Mouse (Mus musculus) left cerebral cortex, postnatal 25 days (tissue): ENCODE results near the gene Ngb. TPM values are rescaled to one million over a fixed set of nuclear protein-coding genes. Genes with fewer than 3 reads are reported as not detected.

Experiments
- DNase-seq, 2 experiments: peaks; one replicate each; pipeline ENCODE4 v3.0.0; 2022; ENCODE audit warnings: low spot score in 2 of 2, mixed read lengths in 1 of 2
- intact Hi-C: fragments of 180-260 bp; cut with DNase I; formaldehyde crosslinking; loops from one replicate; pipeline ENCODE4 v1.15.1; 2025
- total RNA-seq, 2 experiments: library from RNA; stranded (reverse); gene quantifications; 2 replicates each; pipeline ENCODE4 v1.2.3; 2021

The Ngb gene
- 1 to 10 TPM; 8.0 to 9.8 TPM for total RNA-seq

- peak in 1 of 2 experiments; percentile 18 for DNase-seq
- intact Hi-C loops, result no loop called here
Measured at GRCm38 (mm10) chr12:87102165-87102631, at the start of gene Ngb. Ngb (minus strand) TSS chr12:87102539.

- no peak for DNase-seq
- intact Hi-C loops, result loop anchor here (5.0 to 10.0 kb wide), 2 partner anchors 183 to 375 kb away; no protein-coding TSS in a partner anchor
Measured at GRCm38 (mm10) chr12:87149471-87149870, 47.1 kb upstream of the Ngb start.

GRCm38 (mm10) chr12:87148136-87148535 is 45.8 kb upstream of the Ngb start:
- no peak for DNase-seq
- intact Hi-C loops, result loop anchor here (5.0 to 10.0 kb wide), 2 partner anchors 184 to 373 kb away; no protein-coding TSS in a partner anchor

- intact Hi-C loops, result loop anchor here (2.0 to 10.0 kb wide), 3 partner anchors 53 to 373 kb away; partner anchors contain the start of gene Tmed8
- DNase-seq, result peak; percentile 90 to 97
Measured at GRCm38 (mm10) chr12:87147395-87148089, 45.2 kb upstream of the Ngb start, which contains the start of gene Pomt2. Pomt2 (minus strand) TSS chr12:87147968.

- peak; percentile 85 to 93 for DNase-seq
- intact Hi-C loops, result loop anchor here (2.0 to 10.0 kb wide), 3 partner anchors 54 to 372 kb away; partner anchors contain the start of gene Tmed8
Measured at GRCm38 (mm10) chr12:87146966-87147365, 44.6 kb upstream of the Ngb start, which contains the start of gene Gstz1. Gstz1 (plus strand) TSS chr12:87147165.

GRCm38 (mm10) chr12:87142156-87142555 is 39.8 kb upstream of the Ngb start:
- DNase-seq, result no peak
- intact Hi-C loops, result loop anchor here (10.0 kb wide), 1 partner anchor 367 kb away; no protein-coding TSS in a partner anchor

- no peak for DNase-seq
- intact Hi-C loops, result no loop called here
Measured at GRCm38 (mm10) chr12:87138768-87139167, 36.4 kb upstream of the Ngb start.

- no peak for DNase-seq
- intact Hi-C loops, result no loop called here
Measured at GRCm38 (mm10) chr12:87138342-87138701, 36.0 kb upstream of the Ngb start.

- intact Hi-C loops, result no loop called here
- no peak for DNase-seq
Measured at GRCm38 (mm10) chr12:87137439-87138341, 35.4 kb upstream of the Ngb start.

GRCm38 (mm10) chr12:87132784-87133183 is 30.4 kb upstream of the Ngb start:
- intact Hi-C loops, result no loop called here

GRCm38 (mm10) chr12:87132210-87132609 is 29.9 kb upstream of the Ngb start:
- DNase-seq, result no peak
- intact Hi-C loops, result no loop called here

More at GRCm38 (mm10) chr12:87132784-87133183, 30.4 kb upstream of the Ngb start:
- no peak for DNase-seq

- intact Hi-C loops, result no loop called here
- DNase-seq, result no peak
Measured at GRCm38 (mm10) chr12:87131619-87132018, 29.3 kb upstream of the Ngb start.

GRCm38 (mm10) chr12:87131181-87131580 is 28.8 kb upstream of the Ngb start:
- no peak for DNase-seq
- intact Hi-C loops, result no loop called here

- intact Hi-C loops, result no loop called here
- no peak for DNase-seq
Measured at GRCm38 (mm10) chr12:87130224-87130623, 27.9 kb upstream of the Ngb start.

- DNase-seq, result no peak
- intact Hi-C loops, result no loop called here
Measured at GRCm38 (mm10) chr12:87127256-87127655, 24.9 kb upstream of the Ngb start.

GRCm38 (mm10) chr12:87121918-87122589 is 19.7 kb upstream of the Ngb start:
- intact Hi-C loops, result no loop called here

GRCm38 (mm10) chr12:87107357-87107977 is 5.1 kb upstream of the Ngb start:
- intact Hi-C loops, result no loop called here
- no peak for DNase-seq

More at GRCm38 (mm10) chr12:87121918-87122589, 19.7 kb upstream of the Ngb start:
- DNase-seq, result no peak

- intact Hi-C loops, result no loop called here
- no peak for DNase-seq
Measured at GRCm38 (mm10) chr12:87104796-87105195, 2.5 kb upstream of the Ngb start.

- no peak for DNase-seq
- intact Hi-C loops, result no loop called here
Measured at GRCm38 (mm10) chr12:87103471-87103870, 1.1 kb upstream of the Ngb start.
